Mouse (Mus musculus): ENCODE measurements at regions not wholly inside any gene's neighbourhood (a gene's known extent, or its start where the extent isn't known, plus 50 kb on each side); places are given as distances from the start of the nearest gene placed in this dataset.
"Not testable (repeated sequence)": the region's sequence is repeated elsewhere in the genome, so short reads cannot be mapped to it uniquely, and the experiment has no call there.

DNA sequence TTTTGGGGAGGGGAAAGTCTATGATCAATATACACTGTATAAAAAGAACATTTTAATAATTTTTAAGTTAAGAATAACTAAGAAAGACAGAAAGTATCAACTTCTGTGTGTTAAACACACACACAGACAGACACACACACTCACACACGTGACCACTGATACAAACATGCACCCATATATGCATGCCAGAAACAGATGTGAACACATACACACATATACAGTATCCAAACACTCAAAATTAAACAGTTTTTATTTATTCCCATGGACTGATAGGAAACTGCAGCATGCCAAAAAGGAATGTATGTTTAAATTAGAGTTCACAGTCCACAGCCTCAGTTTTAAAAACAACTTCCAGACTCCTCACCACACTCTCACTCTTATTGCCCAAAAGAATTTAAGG is 203.4 kb upstream of the Tbl1x start:
- no peak for DNase-seq (ENCODE audit: low spot score in 2 of 2)
- intact Hi-C loops (cut with DNase I) = no loop called here

- intact Hi-C loops (cut with DNase I) = loop anchor here (5.0 to 10.0 kb wide), 3 partner anchors 118 to 320 kb away; no protein-coding TSS in a partner anchor
- DNase-seq (ENCODE audit: low spot score in 2 of 2) = peak; percentile 4 to 14
Observed at GRCm38 (mm10) chrX:77314384-77314783, 196.4 kb upstream of the Tbl1x start.

DNA sequence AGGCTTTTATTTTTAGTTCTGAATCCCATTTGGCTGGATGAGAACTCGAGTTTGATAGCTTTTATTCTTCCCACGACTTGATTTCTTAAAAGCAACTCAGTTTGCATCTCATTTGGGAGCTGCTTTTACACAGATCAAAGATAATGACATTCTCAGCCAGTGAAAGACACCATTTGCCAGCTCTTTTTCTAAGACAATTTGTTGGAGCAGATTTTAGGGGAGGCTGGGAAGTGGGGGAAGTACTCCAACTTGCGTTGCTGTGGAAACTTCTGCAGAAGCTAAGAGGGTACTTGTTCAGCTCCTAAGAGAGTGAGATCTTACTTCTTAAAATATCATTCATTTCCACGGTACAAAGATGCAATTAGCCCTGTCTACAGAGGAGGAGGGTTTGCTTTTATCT is 187.2 kb upstream of the Tbl1x start:
- intact Hi-C loops (cut with DNase I) = loop anchor here (10.0 kb wide), 1 partner anchor 91 kb away; no protein-coding TSS in a partner anchor
- DNase-seq (ENCODE audit: low spot score in 2 of 2) = peak; percentile 3 to 16

GRCm38 (mm10) chrX:77353181-77353580 is 157.6 kb upstream of the Tbl1x start:
- intact Hi-C loops (cut with DNase I) = no loop called here
- DNase-seq (ENCODE audit: low spot score in 2 of 2) = no peak

DNA sequence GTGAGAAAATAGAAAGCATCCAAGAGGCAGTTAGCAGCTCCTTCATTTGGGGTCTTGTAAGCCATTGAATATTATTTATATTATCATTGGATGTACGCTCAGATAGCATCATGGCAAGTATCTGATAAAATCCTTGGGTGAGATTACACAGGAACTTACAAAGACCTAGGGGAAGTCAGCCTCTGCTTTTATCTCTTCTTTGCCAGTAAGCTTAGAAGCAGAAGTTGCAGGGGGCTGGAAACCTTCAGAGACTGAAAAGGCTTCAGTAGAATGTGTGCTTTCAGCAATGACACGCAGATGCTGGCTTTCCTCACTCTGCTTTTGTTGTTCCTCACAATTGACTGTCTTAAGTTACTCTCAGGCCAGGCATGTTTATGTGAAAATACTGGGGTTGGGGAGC is 150.3 kb upstream of the Tbl1x start:
- DNase-seq (ENCODE audit: low spot score in 2 of 2) = no peak
- intact Hi-C loops (cut with DNase I) = no loop called here

DNA sequence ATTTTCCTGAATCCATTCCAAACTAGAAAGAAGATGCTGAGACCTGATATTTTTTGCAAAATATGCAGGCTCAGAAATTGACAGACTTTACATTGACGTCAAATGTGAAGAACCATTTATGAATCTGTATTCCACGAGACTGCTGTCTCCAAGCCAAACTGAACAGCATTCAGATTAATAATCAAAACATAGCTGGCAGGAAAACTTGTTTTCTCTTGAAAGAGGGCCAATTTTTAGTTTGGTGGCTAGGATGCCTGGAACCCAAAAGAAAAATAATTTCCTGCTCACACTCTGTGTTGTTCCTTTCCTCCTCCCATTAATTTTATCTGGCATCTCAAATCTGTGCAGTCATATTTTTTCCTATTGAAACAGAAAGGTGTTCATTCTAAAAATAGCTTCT is 149.7 kb upstream of the Tbl1x start:
- no peak for DNase-seq (ENCODE audit: low spot score in 2 of 2)
- intact Hi-C loops (cut with DNase I) = no loop called here

DNA sequence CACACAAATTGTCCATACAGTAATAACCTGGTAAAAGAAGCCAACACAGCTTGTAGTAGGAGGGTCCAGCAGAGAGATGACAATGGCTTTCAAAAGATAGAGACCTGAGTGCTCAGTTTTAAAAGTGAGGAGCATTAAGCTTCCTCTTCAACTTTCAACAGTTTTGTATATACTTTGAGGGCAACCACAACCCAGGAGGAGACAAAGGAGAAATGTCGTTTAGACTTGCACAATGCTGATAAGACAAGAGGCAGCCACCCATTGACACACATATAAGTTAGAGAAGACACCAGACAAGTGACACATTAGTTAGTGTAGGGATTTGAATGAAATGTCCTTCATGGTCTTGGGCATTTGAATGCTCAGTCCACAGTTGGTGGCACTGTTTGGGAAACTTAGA is 147.2 kb upstream of the Tbl1x start:
- no peak for DNase-seq (ENCODE audit: low spot score in 2 of 2)
- intact Hi-C loops (cut with DNase I) = no loop called here

GRCm38 (mm10) chrX:77367351-77367750 is 143.5 kb upstream of the Tbl1x start:
- no peak for DNase-seq (ENCODE audit: low spot score in 2 of 2)
- intact Hi-C loops (cut with DNase I) = no loop called here

DNA sequence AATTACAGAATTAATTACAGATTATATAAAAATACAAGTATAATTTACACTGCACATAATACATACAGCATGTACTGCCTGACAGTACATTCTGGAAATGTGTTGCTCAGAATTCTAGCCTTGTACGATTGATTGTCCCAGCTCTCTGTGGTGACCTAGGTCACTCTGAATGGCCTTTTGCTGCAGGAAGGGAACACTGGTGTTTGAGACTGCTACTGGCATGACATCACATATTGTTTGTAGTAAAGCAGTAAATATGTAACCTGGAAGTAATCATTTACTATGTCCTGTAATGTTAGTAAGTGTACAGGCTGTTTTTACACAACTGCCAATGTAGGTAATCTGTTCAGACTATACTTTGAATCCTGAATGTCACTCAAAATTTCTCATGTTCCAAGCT is 123.5 kb upstream of the Tbl1x start:
- DNase-seq (ENCODE audit: low spot score in 2 of 2) = no peak
- intact Hi-C loops (cut with DNase I) = no loop called here

DNA sequence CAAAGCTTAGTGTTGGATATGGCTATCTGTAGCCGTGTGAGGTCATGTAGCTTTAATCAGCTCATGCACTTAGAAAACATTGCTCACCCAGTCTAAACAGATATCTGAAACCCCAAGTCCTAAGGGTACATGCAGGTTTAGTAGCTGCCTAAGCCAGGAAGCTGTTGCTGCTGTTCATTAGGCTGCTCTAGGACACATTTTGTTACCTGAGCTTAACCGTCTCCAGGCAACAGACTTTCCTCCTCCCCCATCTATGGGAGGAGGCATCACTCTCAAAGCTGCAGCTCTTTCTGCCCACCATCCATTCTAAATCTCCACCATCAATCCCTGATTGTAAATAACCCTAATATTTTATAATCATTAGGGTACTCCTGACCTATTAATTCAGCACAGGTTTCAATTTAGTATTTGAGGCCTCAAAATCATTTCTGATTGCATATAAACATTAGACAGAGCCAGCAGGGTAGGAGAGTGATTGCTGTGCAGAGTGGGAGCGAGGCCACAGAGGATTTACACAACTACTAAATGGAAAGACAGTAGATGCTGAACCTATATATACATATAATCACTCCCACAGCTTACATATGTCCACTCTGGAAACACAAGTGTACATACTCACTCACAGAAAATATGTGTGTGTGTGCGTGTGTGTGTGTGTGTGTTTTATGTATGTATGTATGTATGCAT is 118.9 kb upstream of the Tbl1x start:
- intact Hi-C loops (cut with DNase I) = no loop called here
- DNase-seq (ENCODE audit: low spot score in 2 of 2) = no peak

GRCm38 (mm10) chrX:77406896-77407295 is 103.9 kb upstream of the Tbl1x start:
- intact Hi-C loops (cut with DNase I) = no loop called here
- DNase-seq (ENCODE audit: low spot score in 2 of 2) = no peak

GRCm38 (mm10) chrX:77407925-77408324 is 102.9 kb upstream of the Tbl1x start:
- intact Hi-C loops (cut with DNase I) = no loop called here
- DNase-seq (ENCODE audit: low spot score in 2 of 2) = no peak

GRCm38 (mm10) chrX:77409370-77409769 is 101.4 kb upstream of the Tbl1x start:
- intact Hi-C loops (cut with DNase I) = no loop called here

GRCm38 (mm10) chrX:77410812-77411211 is 100.0 kb upstream of the Tbl1x start:
- intact Hi-C loops (cut with DNase I) = loop anchor here (10.0 kb wide), 1 partner anchor 86 kb away; no protein-coding TSS in a partner anchor
- DNase-seq (ENCODE audit: low spot score in 2 of 2) = no peak

More at GRCm38 (mm10) chrX:77409370-77409769, 101.4 kb upstream of the Tbl1x start:
- peak; percentile 17 to 21 for DNase-seq (ENCODE audit: low spot score in 2 of 2)

DNA sequence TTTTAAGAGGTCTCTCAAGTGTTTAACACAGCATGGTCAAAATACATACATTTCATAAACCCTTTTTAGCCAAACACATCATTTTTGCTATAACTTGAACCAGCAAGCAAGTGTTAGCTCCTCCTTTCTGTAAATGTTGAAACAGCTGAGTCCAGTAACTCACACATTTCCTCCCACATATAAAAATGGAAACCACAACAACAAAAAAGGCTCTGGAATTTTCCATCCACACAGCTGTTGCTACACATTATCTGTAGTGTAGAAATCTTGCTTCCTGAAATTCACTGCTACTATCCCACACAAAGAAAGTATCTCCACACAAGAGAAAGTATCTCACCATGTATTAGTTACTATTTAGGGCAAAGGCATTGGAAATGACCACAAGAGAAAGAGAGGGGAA is 96.7 kb upstream of the Tbl1x start:
- DNase-seq (ENCODE audit: low spot score in 2 of 2) = no peak
- intact Hi-C loops (cut with DNase I) = loop anchor here (10.0 kb wide), 1 partner anchor 89 kb away; no protein-coding TSS in a partner anchor

GRCm38 (mm10) chrX:77417766-77418165 is 93.0 kb upstream of the Tbl1x start:
- intact Hi-C loops (cut with DNase I) = loop anchor here (5.0 to 10.0 kb wide), 2 partner anchors 93 to 220 kb away; no protein-coding TSS in a partner anchor

DNA sequence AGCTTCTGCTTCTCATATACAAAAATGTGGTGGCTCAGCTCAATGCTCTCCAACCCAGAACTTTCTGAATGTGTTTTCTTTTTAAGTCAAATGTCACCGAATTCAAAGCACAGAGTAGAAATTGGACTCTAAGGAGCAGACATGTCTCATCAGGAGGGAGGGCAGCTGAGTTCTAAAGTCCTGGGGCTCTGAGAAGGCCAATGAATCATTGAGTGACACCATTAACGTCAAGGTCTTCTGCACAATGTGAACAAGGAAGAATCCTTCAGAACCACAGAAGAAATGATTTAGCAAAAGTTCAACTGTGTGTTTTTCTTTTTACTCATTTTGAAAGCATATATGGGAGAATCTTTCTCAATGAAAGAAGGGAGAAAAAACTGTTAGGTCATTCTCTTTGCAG is 88.6 kb upstream of the Tbl1x start:
- DNase-seq (ENCODE audit: low spot score in 2 of 2) = no peak
- intact Hi-C loops (cut with DNase I) = no loop called here

More at GRCm38 (mm10) chrX:77417766-77418165, 93.0 kb upstream of the Tbl1x start:
- DNase-seq (ENCODE audit: low spot score in 2 of 2) = no peak

- intact Hi-C loops (cut with DNase I) = no loop called here
- DNase-seq (ENCODE audit: low spot score in 2 of 2) = no peak
Observed at GRCm38 (mm10) chrX:77424792-77425727, 85.8 kb upstream of the Tbl1x start.

DNA sequence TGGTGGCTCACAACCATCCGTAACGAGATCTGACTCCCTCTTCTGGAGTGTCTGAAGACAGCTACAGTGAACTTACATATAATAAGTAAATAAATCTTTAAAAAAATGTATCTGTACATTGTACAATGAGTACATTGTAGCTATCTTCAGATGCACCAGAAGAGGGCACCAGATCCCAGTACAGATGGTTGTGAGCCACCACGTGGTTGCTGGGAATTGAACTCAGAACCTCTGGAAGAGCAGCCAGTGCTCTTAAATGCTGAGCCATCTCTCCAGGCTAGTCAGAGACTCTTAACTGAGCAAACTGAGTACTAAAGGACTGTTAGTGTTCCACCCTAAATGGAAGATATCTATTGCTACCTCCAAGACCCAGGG is 85.1 kb upstream of the Tbl1x start:
- DNase-seq (ENCODE audit: low spot score in 2 of 2); intact Hi-C loops (cut with DNase I): not testable (repeated sequence)

DNA sequence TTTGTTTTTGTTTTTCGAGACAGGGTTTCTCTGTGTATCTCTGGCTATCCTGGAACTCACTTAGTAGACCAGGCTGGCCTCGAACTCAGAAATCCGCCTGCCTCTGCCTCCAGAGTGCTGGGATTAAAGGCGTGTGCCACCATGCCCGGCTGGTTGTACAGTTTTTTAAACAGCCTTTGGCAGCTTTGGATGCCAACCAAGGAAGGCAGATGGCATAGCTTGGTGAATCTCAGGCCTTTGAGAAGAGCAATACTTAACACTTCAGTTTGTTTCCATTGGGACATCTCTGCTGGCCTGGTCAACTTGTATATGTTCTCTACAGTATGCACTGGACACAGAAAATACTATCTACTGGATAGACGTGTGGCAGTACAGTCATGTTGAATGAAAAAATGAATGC is 84.0 kb upstream of the Tbl1x start:
- intact Hi-C loops (cut with DNase I); DNase-seq (ENCODE audit: low spot score in 2 of 2): not testable (repeated sequence)

Measured in left cerebral cortex, postnatal 36 days (tissue).